Mouse (Mus musculus): ENCODE results near the gene Olfr1508.
"Not testable (repeated sequence)": the region's sequence is repeated elsewhere in the genome, so short reads cannot be mapped to it uniquely, and the experiment has no call there.

The Olfr1508 gene

GRCm38 (mm10) chr14:52467395-52467794, at the start of gene Olfr1508:
Gene Olfr1508, minus strand, starts transcription at chr14:52467495.
- DNase-seq (ENCODE audit: low spot score in 2 of 2): no peak

- DNase-seq (ENCODE audit: low spot score in 2 of 2): no peak
Observed at GRCm38 (mm10) chr14:52495516-52495915, 28.2 kb upstream of the Olfr1508 start, which contains the start of gene Olfr1507. Gene Olfr1507, minus strand, starts transcription at chr14:52495749.

GRCm38 (mm10) chr14:52465738-52466137, 1.6 kb downstream of the Olfr1508 start:
- DNase-seq (ENCODE audit: low spot score in 2 of 2): no peak

GRCm38 (mm10) chr14:52461928-52462327, 5.4 kb downstream of the Olfr1508 start:
- no peak for DNase-seq (ENCODE audit: low spot score in 2 of 2)

GRCm38 (mm10) chr14:52451138-52451537, 16.2 kb downstream of the Olfr1508 start:
- DNase-seq (ENCODE audit: low spot score in 2 of 2): peak; percentile 46 to 48

- DNase-seq (ENCODE audit: low spot score in 2 of 2): no peak
Observed at GRCm38 (mm10) chr14:52442690-52443089, 24.6 kb downstream of the Olfr1508 start, which contains the start of gene Olfr1509. Gene Olfr1509, plus strand, starts transcription at chr14:52442990.

- no peak for DNase-seq (ENCODE audit: low spot score in 2 of 2)
Observed at GRCm38 (mm10) chr14:52427686-52428085, 39.6 kb downstream of the Olfr1508 start.

- no peak for DNase-seq (ENCODE audit: low spot score in 2 of 2)
Observed at GRCm38 (mm10) chr14:52414273-52414672, 53.0 kb downstream of the Olfr1508 start, which contains the start of gene Olfr1510. Gene Olfr1510, minus strand, starts transcription at chr14:52414373.

GRCm38 (mm10) chr14:52410142-52410919, 57.0 kb downstream of the Olfr1508 start:
- DNase-seq (ENCODE audit: low spot score in 2 of 2): not testable (repeated sequence)

Measured in natural killer cell, adult 2 months (primary cell).